Mouse (Mus musculus): ENCODE results near the gene Alpl. TPM values are rescaled to one million over a fixed set of nuclear protein-coding genes. Genes with fewer than 3 reads are reported as not detected.

Gene Alpl
- polyA plus RNA-seq, 1 experiment from 2014 or later, result 15.5 TPM

DNA sequence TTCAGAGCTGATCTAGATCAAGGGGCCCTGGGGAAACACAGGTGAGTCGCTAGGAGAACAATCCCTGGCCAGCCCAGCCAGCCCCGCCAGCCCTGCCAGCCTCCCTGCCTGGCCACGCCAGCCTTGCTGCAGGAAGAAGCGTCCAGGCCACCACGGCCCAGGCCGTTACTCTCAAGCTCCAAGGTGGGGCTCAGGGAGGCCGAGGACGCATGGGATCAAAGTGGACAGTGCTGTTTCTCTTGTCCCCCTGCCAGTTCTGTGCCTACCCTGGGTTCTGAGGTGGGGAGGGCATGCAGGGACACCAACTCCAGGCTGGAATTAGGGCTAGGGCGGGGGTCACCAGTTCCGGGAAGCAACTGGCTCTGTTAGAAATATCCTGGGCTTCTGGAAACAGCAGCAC lies 64.3 kb downstream of the Alpl start:
- H3K36me3 ChIP-seq (ENCODE audit: control insufficient read depth, insufficient read depth), result no peaks in the 10 kb centered on the region
- H3K9ac ChIP-seq (ENCODE audit: low read depth, low read length), result no peak overlapping the region
- 52% methylated on average over 10 of the region's 10 CpGs for WGBS (ENCODE audit: insufficient replicate concordance)
- H3K27me3 ChIP-seq (ENCODE audit: control insufficient read depth, insufficient read depth, low read depth, low read length), result peaks cover 42% of the 10 kb centered on the region
- H3K4me1 ChIP-seq (ENCODE audit: control insufficient read depth, low read depth, low read length), result peaks cover 10% of the 10 kb centered on the region
- H3K4me3 ChIP-seq (ENCODE audit: low read depth, low read length), result no peak overlapping the region
- H3K27ac ChIP-seq (ENCODE audit: low read length), result no peak overlapping the region
- H3K4me2 ChIP-seq (ENCODE audit: low read depth, low read length), result no peak overlapping the region
- ATAC-seq (ENCODE audit: low read depth), result no peak
- no peaks in the 10 kb centered on the region for H3K9me3 ChIP-seq (replicated peaks; ENCODE audit: control insufficient read depth, low read length)

DNA sequence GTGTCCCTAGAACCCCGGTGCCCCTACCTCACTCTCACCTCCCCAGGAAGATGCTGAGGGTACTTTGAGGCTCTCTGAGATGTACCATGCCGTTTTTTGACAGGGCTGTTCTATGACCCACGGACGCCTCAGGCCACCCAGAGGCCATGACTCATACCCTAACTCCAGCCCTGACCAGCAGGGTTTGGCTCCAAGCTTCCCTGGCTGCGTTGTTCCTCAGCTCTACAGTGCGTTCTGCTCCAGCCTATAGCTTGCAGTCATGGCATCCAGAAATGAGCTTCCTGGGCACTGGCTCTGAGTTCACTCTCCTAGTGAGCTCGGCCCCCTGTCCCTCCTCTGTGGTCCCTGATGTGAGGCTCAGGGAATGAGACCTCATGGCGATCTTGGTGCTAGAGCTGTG lies 65.4 kb downstream of the Alpl start:
- H3K27ac ChIP-seq (ENCODE audit: low read length), result no peak overlapping the region
- H3K4me1 ChIP-seq (ENCODE audit: control insufficient read depth, low read depth, low read length), result peaks cover 10% of the 10 kb centered on the region
- ATAC-seq (ENCODE audit: low read depth), result no peak
- H3K4me3 ChIP-seq (ENCODE audit: low read depth, low read length), result no peak overlapping the region
- peaks cover 42% of the 10 kb centered on the region for H3K27me3 ChIP-seq (ENCODE audit: control insufficient read depth, insufficient read depth, low read depth, low read length)
- no peak overlapping the region for H3K4me2 ChIP-seq (ENCODE audit: low read depth, low read length)
- H3K9ac ChIP-seq (ENCODE audit: low read depth, low read length), result no peak overlapping the region
- 59% methylated on average over 8 of the region's 8 CpGs for WGBS (ENCODE audit: insufficient replicate concordance)
- no peaks in the 10 kb centered on the region for H3K36me3 ChIP-seq (ENCODE audit: control insufficient read depth, insufficient read depth)
- no peaks in the 10 kb centered on the region for H3K9me3 ChIP-seq (replicated peaks; ENCODE audit: control insufficient read depth, low read length)

DNA sequence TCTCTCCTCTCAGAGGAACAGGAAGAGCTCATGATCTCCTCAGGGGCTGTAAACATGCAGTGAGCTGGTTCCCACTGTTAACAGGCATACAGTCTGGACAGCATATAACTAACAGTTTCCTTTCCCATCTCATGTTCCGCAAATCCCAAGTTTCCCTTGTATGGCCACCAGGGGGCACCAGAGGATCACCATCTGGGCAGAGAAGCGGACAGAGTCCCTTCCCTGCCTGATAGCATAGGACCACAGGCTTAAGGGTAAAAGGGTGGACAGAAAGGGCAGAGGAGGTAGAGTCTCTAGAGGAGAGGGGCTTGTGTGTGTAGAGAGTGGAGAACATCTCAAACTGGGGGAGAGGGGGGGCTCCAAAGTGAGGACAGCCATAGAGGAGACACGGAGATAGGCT lies 66.0 kb downstream of the Alpl start:
- 22% methylated on average over 3 of the region's 3 CpGs for WGBS (ENCODE audit: insufficient replicate concordance)
- no peak overlapping the region for H3K9ac ChIP-seq (ENCODE audit: low read depth, low read length)
- peak; percentile 33; the same call in 1 of the 2 replicates for ATAC-seq (ENCODE audit: low read depth)

DNA sequence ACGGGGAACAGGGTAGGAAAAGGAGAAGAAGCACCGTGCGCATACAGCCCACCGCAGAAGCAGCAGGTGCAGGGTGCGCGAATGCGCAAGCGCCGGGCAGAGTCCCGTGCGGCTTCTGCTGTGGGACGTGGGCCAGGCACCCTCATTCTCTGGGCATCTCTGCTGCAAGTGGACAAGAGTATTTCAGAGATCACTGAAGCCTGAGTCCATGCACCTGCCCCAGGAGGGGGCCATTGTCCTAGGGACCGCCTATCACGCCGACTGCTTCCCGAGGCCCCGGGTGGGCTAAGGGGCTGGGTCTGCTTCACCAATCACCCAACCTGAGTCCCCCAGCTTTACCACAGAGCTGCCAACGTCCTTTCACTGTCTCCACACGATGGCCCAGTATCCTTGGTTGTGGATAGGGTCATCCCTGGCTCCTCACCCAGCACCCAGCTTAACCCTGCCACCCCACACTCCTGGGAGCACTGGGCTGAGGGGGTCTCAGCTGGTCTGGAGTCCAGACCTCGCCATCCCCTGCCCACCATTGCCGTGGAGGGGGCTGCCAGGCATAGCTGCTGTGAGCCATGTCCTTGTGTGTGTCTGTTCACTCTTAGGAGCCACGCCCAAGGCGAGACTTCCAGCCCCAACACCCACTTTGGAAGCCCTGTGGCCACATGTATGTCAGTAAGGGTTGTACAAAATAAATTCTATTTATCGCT lies 66.9 kb downstream of the Alpl start:
- 18% methylated on average over 24 of the region's 24 CpGs for WGBS (ENCODE audit: insufficient replicate concordance)
- peaks cover 42% of the 10 kb centered on the region for H3K27me3 ChIP-seq (ENCODE audit: control insufficient read depth, insufficient read depth, low read depth, low read length)

More for the DNA sequence above, 66.0 kb downstream of the Alpl start:
- Histone ChIP-seq H3K4me3 (ENCODE audit: low read depth, low read length) (no peak overlapping the region), H3K4me2 (ENCODE audit: low read depth, low read length) (no peak overlapping the region), H3K4me1 (ENCODE audit: control insufficient read depth, low read depth, low read length) (peaks cover 10% of the 10 kb centered on the region), H3K9me3 (replicated peaks; ENCODE audit: control insufficient read depth, low read length) (no peaks in the 10 kb centered on the region), H3K36me3 (ENCODE audit: control insufficient read depth, insufficient read depth) (no peaks in the 10 kb centered on the region), H3K27ac (ENCODE audit: low read length) (no peak overlapping the region), H3K27me3 (ENCODE audit: control insufficient read depth, insufficient read depth, low read depth, low read length) (peaks cover 42% of the 10 kb centered on the region)

DNA sequence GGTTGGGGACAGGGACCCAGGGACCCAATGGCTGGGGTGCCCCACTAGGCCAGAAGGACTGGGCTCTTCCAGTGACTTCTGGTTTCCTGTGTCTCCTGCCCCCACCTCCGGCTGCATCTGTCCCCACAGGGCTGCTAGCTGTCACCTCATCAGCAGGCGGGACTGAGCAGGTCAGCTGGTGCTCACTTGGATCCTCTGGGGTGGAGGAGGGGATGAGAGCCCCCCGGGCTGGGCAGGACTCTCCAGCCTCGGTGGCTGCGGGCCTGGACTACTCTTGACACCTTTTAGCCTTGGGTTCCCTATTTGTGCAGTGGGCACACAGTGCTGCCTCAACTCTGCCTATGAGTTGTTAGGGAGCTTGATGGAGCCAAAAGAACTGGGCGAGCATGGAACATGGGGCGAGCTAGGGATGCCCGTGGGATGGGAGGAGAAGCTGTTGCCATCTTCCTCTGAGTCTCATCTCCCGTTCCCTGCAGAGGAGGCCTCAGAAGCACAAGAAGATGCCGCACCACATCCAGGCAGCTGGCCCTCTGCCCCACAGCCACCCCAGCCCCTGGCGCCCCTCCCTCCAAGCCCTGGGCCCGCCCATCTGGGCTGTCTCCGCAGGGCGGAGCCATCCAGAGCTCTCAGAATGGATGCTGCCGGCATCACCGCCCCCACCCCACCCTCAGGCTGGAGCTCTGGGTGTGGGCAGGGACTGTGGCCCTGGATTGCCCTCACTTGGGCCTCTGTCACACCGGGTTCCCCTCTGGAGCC lies 67.6 kb downstream of the Alpl start:
- ATAC-seq (ENCODE audit: low read depth), result no peak
- Histone ChIP-seq H3K9me3 (replicated peaks; ENCODE audit: control insufficient read depth, low read length) (no peaks in the 10 kb centered on the region), H3K27me3 (ENCODE audit: control insufficient read depth, insufficient read depth, low read depth, low read length) (peaks cover 46% of the 10 kb centered on the region), H3K9ac (ENCODE audit: low read depth, low read length) (no peak overlapping the region), H3K4me2 (ENCODE audit: low read depth, low read length) (no peak overlapping the region), H3K4me1 (ENCODE audit: control insufficient read depth, low read depth, low read length) (peaks cover 15% of the 10 kb centered on the region), H3K27ac (ENCODE audit: low read length) (no peak overlapping the region), H3K4me3 (ENCODE audit: low read depth, low read length) (no peak overlapping the region), H3K36me3 (ENCODE audit: control insufficient read depth, insufficient read depth) (no peaks in the 10 kb centered on the region)
- 8% methylated on average over 17 of the region's 17 CpGs for WGBS (ENCODE audit: insufficient replicate concordance)

More for the DNA sequence above, 66.9 kb downstream of the Alpl start:
- Histone ChIP-seq H3K36me3 (ENCODE audit: control insufficient read depth, insufficient read depth) (no peaks in the 10 kb centered on the region), H3K4me3 (ENCODE audit: low read depth, low read length) (no peak overlapping the region), H3K9ac (ENCODE audit: low read depth, low read length) (no peak overlapping the region), H3K9me3 (replicated peaks; ENCODE audit: control insufficient read depth, low read length) (no peaks in the 10 kb centered on the region), H3K4me1 (ENCODE audit: control insufficient read depth, low read depth, low read length) (peaks cover 15% of the 10 kb centered on the region), H3K27ac (ENCODE audit: low read length) (no peak overlapping the region), H3K4me2 (ENCODE audit: low read depth, low read length) (no peak overlapping the region)
- ATAC-seq (ENCODE audit: low read depth), result no peak

DNA sequence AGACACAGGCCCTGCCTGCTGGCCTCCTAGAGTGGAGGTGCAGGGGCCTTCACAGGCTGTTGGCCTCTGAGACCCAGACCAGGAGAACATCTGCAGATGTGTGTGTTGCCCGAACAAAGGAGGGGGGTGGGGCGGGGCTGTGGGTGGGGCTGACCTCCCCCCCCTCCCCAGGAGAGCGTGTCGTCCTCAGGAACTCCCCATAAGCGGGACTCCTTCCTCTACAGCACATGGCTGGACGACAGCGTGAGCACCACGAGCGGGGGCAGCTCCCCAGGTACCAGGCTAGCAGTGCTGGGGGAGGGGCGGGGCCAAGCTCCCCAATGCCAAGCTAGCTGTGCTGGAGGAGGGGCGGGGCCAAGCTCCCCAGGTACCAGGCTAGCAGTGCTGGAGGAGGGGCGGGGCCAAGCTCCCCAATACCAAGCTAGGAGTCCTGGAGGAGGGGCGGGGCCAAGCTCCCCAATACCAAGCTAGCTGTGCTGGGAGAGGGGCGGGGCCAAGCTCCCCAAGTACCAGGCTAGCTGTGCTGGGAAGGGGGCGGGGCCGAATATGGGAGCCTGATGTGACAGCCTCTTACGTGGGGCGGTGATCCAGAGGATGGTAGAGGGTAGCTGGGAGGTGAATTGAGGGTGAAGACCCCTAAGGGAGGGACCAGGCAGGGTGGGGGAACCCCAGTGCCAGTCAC lies 68.5 kb downstream of the Alpl start:
- H3K4me1 ChIP-seq (ENCODE audit: control insufficient read depth, low read depth, low read length), result peaks cover 15% of the 10 kb centered on the region
- H3K27me3 ChIP-seq (ENCODE audit: control insufficient read depth, insufficient read depth, low read depth, low read length), result peaks cover 48% of the 10 kb centered on the region
- WGBS (ENCODE audit: insufficient replicate concordance), result 16% methylated on average over 18 of the region's 18 CpGs

DNA sequence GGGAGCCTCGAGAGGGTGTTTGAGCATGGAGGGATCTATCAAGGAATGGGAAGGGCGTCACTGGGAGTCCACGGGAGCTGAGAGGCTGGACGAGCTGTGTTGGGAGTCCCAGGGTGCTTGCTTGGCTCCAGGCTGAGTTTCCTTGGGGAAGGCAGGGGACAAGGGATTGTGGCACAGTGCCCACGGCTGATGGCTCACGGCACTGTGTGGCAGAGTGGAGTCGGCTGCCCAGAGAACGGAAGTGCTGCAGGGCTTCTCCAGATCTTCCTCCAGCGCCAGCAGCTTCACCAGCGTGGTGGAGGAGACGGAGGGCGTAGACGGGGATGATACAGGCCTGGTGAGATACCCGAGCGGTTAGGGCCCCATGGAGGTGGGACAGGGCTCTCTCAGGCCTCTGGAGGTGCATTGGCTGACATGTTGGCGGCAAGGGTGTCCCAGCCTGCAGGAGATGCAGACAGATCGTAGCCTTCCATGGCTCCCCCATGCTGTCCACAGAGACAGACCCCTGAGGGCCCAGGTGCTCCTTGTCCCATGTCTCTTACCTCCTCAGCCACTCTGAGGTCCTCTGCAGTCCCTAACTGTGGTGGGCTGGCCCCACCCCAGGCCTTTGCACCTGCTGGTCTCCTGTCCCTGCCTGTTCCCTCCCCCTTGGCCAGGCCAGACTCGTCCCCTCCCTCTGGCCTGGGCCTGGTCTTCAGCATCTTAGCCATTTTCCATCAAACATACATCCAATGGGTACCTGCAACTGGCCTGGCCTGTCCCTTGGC lies 69.3 kb downstream of the Alpl start:
- peaks cover 41% of the 10 kb centered on the region for H3K27me3 ChIP-seq (ENCODE audit: control insufficient read depth, insufficient read depth, low read depth, low read length)
- ATAC-seq (ENCODE audit: low read depth), result no peak

More for the DNA sequence above, 68.5 kb downstream of the Alpl start:
- peak; percentile 39; the same call in 1 of the 2 replicates for ATAC-seq (ENCODE audit: low read depth)
- H3K4me2 ChIP-seq (ENCODE audit: low read depth, low read length), result no peak overlapping the region
- no peaks in the 10 kb centered on the region for H3K9me3 ChIP-seq (replicated peaks; ENCODE audit: control insufficient read depth, low read length)
- H3K36me3 ChIP-seq (ENCODE audit: control insufficient read depth, insufficient read depth), result no peaks in the 10 kb centered on the region
- H3K27ac ChIP-seq (ENCODE audit: low read length), result no peak overlapping the region
- no peak overlapping the region for H3K4me3 ChIP-seq (ENCODE audit: low read depth, low read length)
- no peak overlapping the region for H3K9ac ChIP-seq (ENCODE audit: low read depth, low read length)

DNA sequence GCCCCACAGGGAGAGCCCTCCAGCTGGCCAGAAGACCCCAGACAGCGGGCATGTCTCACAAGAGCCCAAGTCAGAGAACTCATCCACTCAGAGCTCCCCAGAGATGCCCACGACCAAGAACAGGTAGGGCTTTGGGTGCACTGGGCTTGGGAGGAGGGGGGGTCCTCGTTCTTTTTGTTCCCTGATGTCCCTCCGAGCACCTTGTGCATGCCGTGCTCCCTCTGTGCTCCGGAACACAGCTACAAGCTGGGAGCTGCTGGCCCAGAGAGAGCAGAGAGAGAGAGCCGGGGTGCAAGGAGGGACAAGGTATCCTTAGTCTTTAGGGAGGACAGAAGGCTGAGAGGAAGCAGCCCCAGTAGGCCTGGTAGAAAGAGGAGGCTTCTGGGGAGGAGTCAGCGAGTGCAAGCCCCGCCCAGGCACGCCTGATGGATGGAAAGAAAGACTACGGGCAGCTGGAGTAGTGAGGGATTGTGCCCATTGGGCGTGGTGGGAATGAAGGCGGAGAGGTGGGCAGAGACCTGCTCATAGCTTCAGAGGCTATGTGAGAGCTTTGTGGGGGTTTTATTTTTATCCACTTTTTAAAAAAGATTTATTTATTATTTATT lies 70.5 kb downstream of the Alpl start:
- Histone ChIP-seq H3K27me3 (ENCODE audit: control insufficient read depth, insufficient read depth, low read depth, low read length) (peaks cover 39% of the 10 kb centered on the region), H3K27ac (ENCODE audit: low read length) (no peak overlapping the region), H3K9ac (ENCODE audit: low read depth, low read length) (no peak overlapping the region), H3K9me3 (replicated peaks; ENCODE audit: control insufficient read depth, low read length) (no peaks in the 10 kb centered on the region), H3K4me1 (ENCODE audit: control insufficient read depth, low read depth, low read length) (peaks cover 15% of the 10 kb centered on the region), H3K4me3 (ENCODE audit: low read depth, low read length) (no peak overlapping the region), H3K36me3 (ENCODE audit: control insufficient read depth, insufficient read depth) (no peaks in the 10 kb centered on the region), H3K4me2 (ENCODE audit: low read depth, low read length) (no peak overlapping the region)
- WGBS (ENCODE audit: insufficient replicate concordance), result 61% methylated on average over 13 of the region's 13 CpGs
- no peak for ATAC-seq (ENCODE audit: low read depth)

More for the DNA sequence above, 69.3 kb downstream of the Alpl start:
- WGBS (ENCODE audit: insufficient replicate concordance), result 77% methylated on average over 18 of the region's 18 CpGs
- Histone ChIP-seq H3K9ac (ENCODE audit: low read depth, low read length) (no peak overlapping the region), H3K4me2 (ENCODE audit: low read depth, low read length) (no peak overlapping the region), H3K4me1 (ENCODE audit: control insufficient read depth, low read depth, low read length) (peaks cover 15% of the 10 kb centered on the region), H3K27ac (ENCODE audit: low read length) (no peak overlapping the region), H3K36me3 (ENCODE audit: control insufficient read depth, insufficient read depth) (no peaks in the 10 kb centered on the region), H3K4me3 (ENCODE audit: low read depth, low read length) (no peak overlapping the region), H3K9me3 (replicated peaks; ENCODE audit: control insufficient read depth, low read length) (no peaks in the 10 kb centered on the region)

Data from liver, embryonic 16.5 days (tissue).